Mouse (Mus musculus) regulatory T cell (primary cell): Measurements from ENCODE around the gene Nprl3.

ENCODE experiments used
- in situ Hi-C: fragments of 300-600 bp; cut with MboI, MseI; formaldehyde crosslinking; loops from one replicate; pipeline ENCODE4 v1.15.1; 2025; ENCODE audit warnings: high pct_unique_total_duplicates

Nprl3 gene

GRCm38 (mm10) chr11:32198256-32198955 lies 69.1 kb downstream of the Nprl3 start:
- in situ Hi-C loops = no loop called here

- in situ Hi-C loops = no loop called here
Measured at GRCm38 (mm10) chr11:32197766-32198165, 69.7 kb downstream of the Nprl3 start.

- in situ Hi-C loops = no loop called here
Measured at GRCm38 (mm10) chr11:32196727-32197126, 70.8 kb downstream of the Nprl3 start.

- in situ Hi-C loops = no loop called here
Measured at GRCm38 (mm10) chr11:32195867-32196540, 71.5 kb downstream of the Nprl3 start.

GRCm38 (mm10) chr11:32194626-32195025 lies 72.9 kb downstream of the Nprl3 start:
- in situ Hi-C loops = no loop called here

- in situ Hi-C loops = no loop called here
Measured at GRCm38 (mm10) chr11:32194086-32194485, 73.4 kb downstream of the Nprl3 start.

- in situ Hi-C loops = no loop called here
Measured at GRCm38 (mm10) chr11:32193156-32193555, 74.4 kb downstream of the Nprl3 start.

- in situ Hi-C loops = no loop called here
Measured at GRCm38 (mm10) chr11:32190603-32191110, 76.8 kb downstream of the Nprl3 start.

GRCm38 (mm10) chr11:32190119-32190518 lies 77.4 kb downstream of the Nprl3 start:
- in situ Hi-C loops = no loop called here

GRCm38 (mm10) chr11:32189434-32189833 lies 78.1 kb downstream of the Nprl3 start:
- in situ Hi-C loops = no loop called here

- in situ Hi-C loops = no loop called here
Measured at GRCm38 (mm10) chr11:32188881-32189280, 78.6 kb downstream of the Nprl3 start.

GRCm38 (mm10) chr11:32187256-32187655 lies 80.3 kb downstream of the Nprl3 start:
- in situ Hi-C loops = no loop called here

- in situ Hi-C loops = no loop called here
Measured at GRCm38 (mm10) chr11:32186031-32186430, 81.5 kb downstream of the Nprl3 start.

GRCm38 (mm10) chr11:32184469-32184868 lies 83.0 kb downstream of the Nprl3 start:
- in situ Hi-C loops = loop anchor here (5.0 kb wide), 1 partner anchor 33 kb away; no protein-coding TSS in a partner anchor

GRCm38 (mm10) chr11:32181973-32182868 lies 85.3 kb downstream of the Nprl3 start:
- in situ Hi-C loops = loop anchor here (5.0 kb wide), 1 partner anchor 35 kb away; no protein-coding TSS in a partner anchor

GRCm38 (mm10) chr11:32181246-32181645 lies 86.3 kb downstream of the Nprl3 start:
- in situ Hi-C loops = loop anchor here (5.0 kb wide), 1 partner anchor 36 kb away; no protein-coding TSS in a partner anchor

GRCm38 (mm10) chr11:32178506-32178905 lies 89.0 kb downstream of the Nprl3 start:
- in situ Hi-C loops = no loop called here
